Mouse (Mus musculus): ENCODE measurements around the gene Rab5if. TPM values are rescaled to one million over a fixed set of nuclear protein-coding genes. Genes with fewer than 3 reads are reported as not detected.

Gene Rab5if
- polyA plus RNA-seq, 1 experiment from 2014 or later: 190 TPM

DNA sequence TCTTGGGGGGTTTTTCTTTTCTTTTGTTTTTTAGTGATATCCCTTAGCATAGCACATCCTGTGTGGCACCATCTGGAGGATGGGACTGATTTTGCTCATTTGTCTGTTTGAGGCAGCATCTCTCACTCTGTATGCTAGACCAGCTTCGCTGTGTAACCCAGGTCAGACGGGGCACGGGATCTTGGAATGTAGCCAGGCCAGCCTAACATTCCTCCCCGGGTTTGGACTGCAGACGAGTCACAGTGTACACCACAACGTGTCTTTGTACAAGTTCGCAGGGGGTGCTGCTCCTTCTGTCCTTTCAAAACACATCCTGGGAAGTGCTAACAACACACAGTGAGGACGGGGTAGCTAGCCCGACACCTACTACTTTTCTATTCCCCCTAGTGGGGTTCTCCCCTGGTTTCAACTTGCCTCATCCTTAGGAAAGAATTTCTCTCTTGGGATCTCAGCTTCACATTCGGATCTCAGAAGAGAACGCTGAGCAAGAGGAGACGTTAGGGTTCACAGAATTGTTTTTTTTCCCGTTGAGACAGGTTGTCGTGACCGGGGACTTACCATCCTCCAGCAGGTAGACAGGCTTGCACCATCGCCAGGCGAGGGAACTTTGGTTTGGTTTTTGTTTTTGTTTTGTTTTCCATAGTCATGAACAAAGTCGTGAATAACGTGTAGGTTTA, 749 bp upstream of the Rab5if start:
- Histone ChIP-seq H3K9me3 (replicated peaks; ENCODE audit: control insufficient read depth, low read length) (no peaks in the 10 kb centered on the region), H3K4me2 (ENCODE audit: low read depth, low read length) (peak overlapping the region; percentile 77), H3K4me1 (ENCODE audit: control insufficient read depth, insufficient read depth, low read length) (peaks cover 19% of the 10 kb centered on the region), H3K9ac (ENCODE audit: low read length) (peak overlapping the region; percentile 70), H3K36me3 (ENCODE audit: control insufficient read depth, insufficient read depth, low read length) (peaks cover 11% of the 10 kb centered on the region; the same call in 1 of the 2 replicates), H3K4me3 (replicated peaks; ENCODE audit: low read length) (peak overlapping the region; percentile 96), H3K27me3 (ENCODE audit: control insufficient read depth, insufficient read depth, low read length) (no peaks in the 10 kb centered on the region), H3K27ac (ENCODE audit: low read length) (peak overlapping the region; percentile 96)
- ATAC-seq (ENCODE audit: insufficient read depth, low FRiP score): peak; percentile 4; the same call in 1 of the 2 replicates
- WGBS: under 1% methylated on average over 19 of the region's 19 CpGs

- Histone ChIP-seq H3K4me1 (ENCODE audit: control insufficient read depth, insufficient read depth, low read length) (peaks cover 14% of the 10 kb centered on the region), H3K4me2 (ENCODE audit: low read depth, low read length) (peak overlapping the region; percentile 93), H3K27me3 (ENCODE audit: control insufficient read depth, insufficient read depth, low read length) (no peaks in the 10 kb centered on the region), H3K9ac (ENCODE audit: low read length) (peak overlapping the region; percentile 97), H3K36me3 (ENCODE audit: control insufficient read depth, insufficient read depth, low read length) (peaks cover 14% of the 10 kb centered on the region), H3K27ac (ENCODE audit: low read length) (peak overlapping the region; percentile 92), H3K4me3 (replicated peaks; ENCODE audit: low read length) (peak overlapping the region; percentile 96), H3K9me3 (replicated peaks; ENCODE audit: control insufficient read depth, low read length) (no peaks in the 10 kb centered on the region)
- under 1% methylated on average over 28 of the region's 28 CpGs for WGBS
- ATAC-seq (ENCODE audit: insufficient read depth, low FRiP score): peak; percentile 18; the same call in 1 of the 2 replicates
Measured at GRCm38 (mm10) chr2:156863487-156864160, 696 bp downstream of the Rab5if start.

DNA sequence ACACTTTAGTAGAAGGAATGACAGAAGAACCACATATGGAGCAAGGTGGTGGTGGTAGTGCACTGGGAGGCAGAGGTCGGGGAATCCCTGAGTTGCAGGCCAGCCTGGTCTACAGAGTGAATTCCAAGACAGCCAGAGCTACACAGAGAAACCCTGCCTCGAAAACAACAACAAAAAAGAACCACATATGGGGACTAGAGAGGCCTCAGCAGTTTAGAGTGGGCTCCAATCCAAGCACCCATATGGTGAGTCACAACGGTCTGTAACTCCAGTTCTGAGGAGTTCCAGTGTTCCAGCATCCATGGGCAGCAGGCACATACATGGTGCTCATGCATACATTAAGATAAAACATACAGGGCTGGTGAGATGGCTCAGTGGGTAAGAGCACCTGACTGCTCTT, 1.6 kb downstream of the Rab5if start:
- no peak for ATAC-seq (ENCODE audit: insufficient read depth, low FRiP score)
- Histone ChIP-seq H3K4me1 (ENCODE audit: control insufficient read depth, insufficient read depth, low read length) (peaks cover 14% of the 10 kb centered on the region), H3K27ac (ENCODE audit: low read length) (peak overlapping the region; percentile 92), H3K4me2 (ENCODE audit: low read depth, low read length) (peak overlapping the region; percentile 93), H3K36me3 (ENCODE audit: control insufficient read depth, insufficient read depth, low read length) (peaks cover 21% of the 10 kb centered on the region), H3K4me3 (replicated peaks; ENCODE audit: low read length) (peak overlapping the region; percentile 96; the same call in 1 of the 2 replicates), H3K27me3 (ENCODE audit: control insufficient read depth, insufficient read depth, low read length) (no peaks in the 10 kb centered on the region), H3K9ac (ENCODE audit: low read length) (peak overlapping the region; percentile 19; the same call in 1 of the 2 replicates), H3K9me3 (replicated peaks; ENCODE audit: control insufficient read depth, low read length) (no peaks in the 10 kb centered on the region)
- 68% methylated on average over 3 of the region's 3 CpGs for WGBS

DNA sequence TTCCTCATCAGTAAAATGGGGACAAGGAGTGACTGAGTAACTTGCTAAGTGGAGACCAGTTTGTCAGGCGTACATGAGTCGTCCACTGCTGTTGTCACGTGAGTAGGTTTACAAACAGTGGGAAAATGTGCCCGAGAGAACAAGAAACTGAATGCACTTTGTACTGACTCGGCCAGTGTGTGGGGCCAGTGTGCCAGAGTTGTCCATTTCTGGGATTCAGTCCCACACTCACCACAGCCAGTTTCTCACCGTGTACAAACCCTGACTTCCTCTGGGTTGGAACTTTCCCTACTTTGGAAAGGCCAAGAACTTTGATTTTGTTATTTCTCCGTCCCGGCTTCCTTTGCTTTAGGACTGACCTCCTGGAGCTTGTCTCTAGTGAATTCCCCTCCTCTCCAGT, 6.1 kb downstream of the Rab5if start:
- Histone ChIP-seq H3K4me2 (ENCODE audit: low read depth, low read length) (no peak overlapping the region), H3K9me3 (replicated peaks; ENCODE audit: control insufficient read depth, low read length) (no peaks in the 10 kb centered on the region), H3K4me1 (ENCODE audit: control insufficient read depth, insufficient read depth, low read length) (peaks cover 15% of the 10 kb centered on the region), H3K9ac (ENCODE audit: low read length) (no peak overlapping the region), H3K27me3 (ENCODE audit: control insufficient read depth, insufficient read depth, low read length) (no peaks in the 10 kb centered on the region), H3K4me3 (replicated peaks; ENCODE audit: low read length) (no peak overlapping the region), H3K36me3 (ENCODE audit: control insufficient read depth, insufficient read depth, low read length) (peaks cover 36% of the 10 kb centered on the region), H3K27ac (ENCODE audit: low read length) (no peak overlapping the region; the same call in 1 of the 2 replicates)
- WGBS: 72% methylated on average over 8 of the region's 8 CpGs
- no peak for ATAC-seq (ENCODE audit: insufficient read depth, low FRiP score)

- Histone ChIP-seq H3K4me3 (replicated peaks; ENCODE audit: low read length) (no peak overlapping the region), H3K4me2 (ENCODE audit: low read depth, low read length) (no peak overlapping the region), H3K4me1 (ENCODE audit: control insufficient read depth, insufficient read depth, low read length) (peaks cover 10% of the 10 kb centered on the region), H3K9me3 (replicated peaks; ENCODE audit: control insufficient read depth, low read length) (no peaks in the 10 kb centered on the region), H3K27ac (ENCODE audit: low read length) (no peak overlapping the region), H3K36me3 (ENCODE audit: control insufficient read depth, insufficient read depth, low read length) (peaks cover 42% of the 10 kb centered on the region), H3K27me3 (ENCODE audit: control insufficient read depth, insufficient read depth, low read length) (no peaks in the 10 kb centered on the region), H3K9ac (ENCODE audit: low read length) (no peak overlapping the region)
- WGBS: 90% methylated on average over 7 of the region's 7 CpGs
- ATAC-seq (ENCODE audit: insufficient read depth, low FRiP score): no peak
Measured at GRCm38 (mm10) chr2:156869554-156869953, 6.6 kb downstream of the Rab5if start.

GRCm38 (mm10) chr2:156870519-156870918, 7.6 kb downstream of the Rab5if start:
- Histone ChIP-seq H3K27me3 (ENCODE audit: control insufficient read depth, insufficient read depth, low read length) (no peaks in the 10 kb centered on the region), H3K27ac (ENCODE audit: low read length) (no peak overlapping the region; the same call in 1 of the 2 replicates), H3K4me1 (ENCODE audit: control insufficient read depth, insufficient read depth, low read length) (peaks cover 8% of the 10 kb centered on the region), H3K9me3 (replicated peaks; ENCODE audit: control insufficient read depth, low read length) (no peaks in the 10 kb centered on the region), H3K36me3 (ENCODE audit: control insufficient read depth, insufficient read depth, low read length) (peaks cover 36% of the 10 kb centered on the region), H3K9ac (ENCODE audit: low read length) (peak overlapping the region; percentile 41; the same call in 1 of the 2 replicates), H3K4me3 (replicated peaks; ENCODE audit: low read length) (no peak overlapping the region), H3K4me2 (ENCODE audit: low read depth, low read length) (no peak overlapping the region)
- 41% methylated on average over 6 of the region's 6 CpGs for WGBS
- no peak for ATAC-seq (ENCODE audit: insufficient read depth, low FRiP score)

DNA sequence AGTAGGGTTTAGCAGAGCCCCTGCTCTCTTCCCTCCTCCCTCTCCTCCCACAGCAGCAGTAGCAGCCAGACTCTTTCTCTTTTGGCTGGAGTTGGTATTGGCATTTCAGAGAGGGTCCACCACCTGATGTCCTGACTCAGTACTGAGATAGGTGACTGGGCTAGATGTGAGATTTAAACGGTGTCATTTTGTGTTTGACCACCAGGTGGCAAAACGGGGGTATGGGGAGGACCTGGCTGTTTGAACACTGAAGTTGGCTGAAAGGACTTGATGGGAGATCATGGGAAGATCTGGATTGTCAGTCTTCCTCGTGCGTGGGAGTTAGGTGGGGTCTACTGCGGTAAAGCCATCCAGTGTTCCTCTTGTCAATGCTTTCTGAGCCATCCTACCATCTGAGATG, 10.7 kb downstream of the Rab5if start:
- no peaks in the 10 kb centered on the region for H3K9me3 ChIP-seq (replicated peaks; ENCODE audit: control insufficient read depth, low read length)
- H3K9ac ChIP-seq (ENCODE audit: low read length): no peak overlapping the region
- no peak for ATAC-seq (ENCODE audit: insufficient read depth, low FRiP score)
- H3K36me3 ChIP-seq (ENCODE audit: control insufficient read depth, insufficient read depth, low read length): peaks cover 28% of the 10 kb centered on the region
- H3K27me3 ChIP-seq (ENCODE audit: control insufficient read depth, insufficient read depth, low read length): no peaks in the 10 kb centered on the region
- H3K4me3 ChIP-seq (replicated peaks; ENCODE audit: low read length): no peak overlapping the region
- no peak overlapping the region for H3K27ac ChIP-seq (ENCODE audit: low read length)
- peaks cover 8% of the 10 kb centered on the region for H3K4me1 ChIP-seq (ENCODE audit: control insufficient read depth, insufficient read depth, low read length)
- WGBS: 26% methylated on average over 5 of the region's 5 CpGs
- H3K4me2 ChIP-seq (ENCODE audit: low read depth, low read length): no peak overlapping the region

- no peak overlapping the region for H3K4me2 ChIP-seq (ENCODE audit: low read depth, low read length)
- ATAC-seq (ENCODE audit: insufficient read depth, low FRiP score): no peak
- 90% methylated on average over 8 of the region's 8 CpGs for WGBS
- H3K27ac ChIP-seq (ENCODE audit: low read length): no peak overlapping the region
- peaks cover 22% of the 10 kb centered on the region; the same call in 1 of the 2 replicates for H3K36me3 ChIP-seq (ENCODE audit: control insufficient read depth, insufficient read depth, low read length)
- peaks cover 8% of the 10 kb centered on the region for H3K4me1 ChIP-seq (ENCODE audit: control insufficient read depth, insufficient read depth, low read length)
- no peaks in the 10 kb centered on the region for H3K9me3 ChIP-seq (replicated peaks; ENCODE audit: control insufficient read depth, low read length)
- no peak overlapping the region for H3K9ac ChIP-seq (ENCODE audit: low read length)
- no peak overlapping the region for H3K4me3 ChIP-seq (replicated peaks; ENCODE audit: low read length)
- H3K27me3 ChIP-seq (ENCODE audit: control insufficient read depth, insufficient read depth, low read length): no peaks in the 10 kb centered on the region
Measured at GRCm38 (mm10) chr2:156874047-156874759, 11.3 kb downstream of the Rab5if start.
